Mouse (Mus musculus) gastrocnemius, adult 2 months (tissue): Measurements from ENCODE around the gene Strn3. TPM values are rescaled to one million over a fixed set of nuclear protein-coding genes. Genes with fewer than 3 reads are reported as not detected.
"Not testable (repeated sequence)": the region's sequence is repeated elsewhere in the genome, so short reads cannot be mapped to it uniquely, and the experiment has no call there.

Experiments used
- DNase-seq: peaks from one replicate; pipeline ENCODE4 v3.0.0; 2022
- H3K27ac ChIP-seq: fragments of 200-600 bp; 2 replicates; pipeline ENCODE4 v1.8.1; 2022; ENCODE audit warnings: mild to moderate bottlenecking
- H3K4me3 ChIP-seq: fragments of 200-600 bp; 2 replicates; pipeline ENCODE4 v1.8.1; 2022; ENCODE audit warnings: mild to moderate bottlenecking, moderate library complexity
- CTCF ChIP-seq: fragments of 200-600 bp; IDR thresholded peaks from 2 replicates; pipeline ENCODE4 v1.8.1; 2022; ENCODE audit warnings: antibody characterized with exemption, mild to moderate bottlenecking, moderate library complexity
- intact Hi-C: fragments of 180-260 bp; cut with DNase I; formaldehyde crosslinking; loops from one replicate; pipeline ENCODE4 v1.15.1; 2025
- total RNA-seq, 2 experiments: library from RNA; stranded (reverse); gene quantifications; 2 replicates each; pipeline ENCODE4 v1.2.3; 2021

The Strn3 gene
- total RNA-seq, 2 experiments from 2014 or later: 142 to 174 TPM

GRCm38 (mm10) chr12:51690893-51691844, 528 bp downstream of the Strn3 start, which contains the start of gene Ap4s1:
Gene Ap4s1 (plus strand): TSS chr12:51691033.
- TF ChIP-seq CTCF: no peak
- H3K4me3 ChIP-seq: peak within 1 kb of the TSS; percentile 84
- intact Hi-C loops: loop anchor here (2.0 kb wide), 1 partner anchor 14 kb away; no protein-coding TSS in a partner anchor
- H3K27ac ChIP-seq: peak within 1 kb of the TSS; percentile 99
- DNase-seq: peak; percentile 82

- peak overlapping the region; percentile 25; the same call in 1 of the 2 replicates for H3K4me3 ChIP-seq
- DNase-seq: no peak
- intact Hi-C loops: no loop called here
- TF ChIP-seq CTCF: no peak
- peak overlapping the region; percentile 41; the same call in 1 of the 2 replicates for H3K27ac ChIP-seq
Measured at GRCm38 (mm10) chr12:51688546-51688945, 3.2 kb downstream of the Strn3 start.

DNA sequence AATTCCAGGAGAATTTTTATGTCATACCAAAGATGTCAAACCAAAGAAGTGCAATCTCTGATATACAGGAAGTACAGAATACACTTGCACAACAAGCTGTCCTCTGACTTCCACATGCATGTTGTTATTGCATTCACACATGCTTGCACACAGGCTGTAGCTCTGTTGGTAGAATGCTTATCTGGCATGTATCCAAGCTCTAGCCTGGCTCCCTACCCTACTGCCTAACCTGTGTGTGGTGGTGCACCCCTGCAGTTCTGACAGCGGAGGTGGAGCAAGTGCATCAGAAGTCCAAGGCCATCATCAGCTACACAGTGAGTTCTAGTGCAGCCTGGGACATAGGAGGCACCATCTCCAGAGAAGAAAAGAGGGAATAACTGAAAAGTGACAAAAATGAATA, 12.9 kb downstream of the Strn3 start:
- DNase-seq: no peak
- peak overlapping the region; percentile 23 for H3K4me3 ChIP-seq
- TF ChIP-seq CTCF: no peak
- intact Hi-C loops: no loop called here
- peak overlapping the region; percentile 81 for H3K27ac ChIP-seq

GRCm38 (mm10) chr12:51676442-51676841, 15.3 kb downstream of the Strn3 start:
- peak overlapping the region; percentile 81 for H3K27ac ChIP-seq
- no peak for TF ChIP-seq CTCF
- intact Hi-C loops: loop anchor here (2.0 kb wide), 1 partner anchor 14 kb away; the partner anchor contains the start of genes Ap4s1 and Strn3
- peak overlapping the region; percentile 10 for H3K4me3 ChIP-seq
- DNase-seq: no peak

DNA sequence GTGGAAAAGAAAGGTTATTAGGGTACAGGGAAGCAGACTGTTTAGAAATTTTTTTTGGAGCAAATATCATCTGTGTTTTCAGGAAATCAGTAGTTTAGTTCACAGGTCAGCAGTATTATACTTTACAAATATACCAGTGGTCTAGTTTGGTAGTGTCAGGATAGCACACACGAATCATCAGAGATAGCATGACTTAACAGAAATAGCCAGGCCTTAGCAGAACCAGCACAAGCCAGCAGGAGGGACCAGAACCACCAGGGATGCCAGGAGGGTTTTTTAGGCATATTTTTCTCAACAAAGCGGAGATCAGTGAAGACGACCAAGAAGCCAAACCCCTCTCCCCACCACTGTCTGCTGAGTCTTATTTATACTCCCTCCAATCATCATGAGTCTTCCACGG, 18.4 kb downstream of the Strn3 start:
- intact Hi-C loops: no loop called here
- Histone ChIP-seq H3K4me3 (no peak overlapping the region), H3K27ac (peak overlapping the region; percentile 75)
- TF ChIP-seq CTCF: no peak; the same call in 1 of the 2 replicates
- DNase-seq: no peak

GRCm38 (mm10) chr12:51671231-51671891, 20.3 kb downstream of the Strn3 start:
- intact Hi-C loops: no loop called here
- DNase-seq: no peak
- no peak for TF ChIP-seq CTCF
- H3K4me3 ChIP-seq: no peak overlapping the region
- H3K27ac ChIP-seq: peak overlapping the region; percentile 75; the same call in 1 of the 2 replicates

DNA sequence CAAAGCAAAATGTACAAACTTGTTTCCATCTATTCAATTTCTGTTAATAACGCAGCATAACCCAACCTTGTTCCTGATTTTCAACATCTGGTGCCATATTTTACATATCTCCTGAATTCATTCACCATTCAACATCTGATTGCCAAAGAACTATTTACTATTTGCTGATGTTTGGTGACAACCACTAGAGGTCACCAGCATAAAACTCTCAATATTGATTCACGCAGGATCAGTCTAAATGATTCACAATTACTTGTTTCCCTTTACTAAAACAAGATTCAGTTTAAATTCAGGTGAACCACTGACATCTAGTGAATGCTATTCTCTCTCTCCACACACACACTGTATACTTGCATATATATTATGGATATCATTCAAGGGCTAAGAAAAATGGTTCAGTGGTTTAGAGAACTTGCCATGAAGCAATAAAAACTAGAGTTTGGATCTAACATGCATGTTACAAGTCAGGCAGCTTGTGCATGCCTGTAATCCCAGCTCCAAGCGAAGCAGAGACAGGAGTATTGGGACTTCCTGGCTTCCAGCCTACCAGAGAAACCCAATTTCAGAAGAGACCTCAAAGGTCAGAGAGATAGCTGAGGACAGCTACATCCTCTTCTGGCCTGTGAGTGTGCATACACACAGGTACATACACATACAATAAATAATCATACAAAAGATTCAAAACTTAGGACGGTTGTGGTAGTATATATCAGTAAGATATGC, 24.8 kb downstream of the Strn3 start:
- intact Hi-C loops: loop anchor here (2.0 to 10.0 kb wide), 2 partner anchors 74 to 228 kb away; no protein-coding TSS in a partner anchor
- no peak for DNase-seq
- TF ChIP-seq CTCF: peak; percentile 76
- H3K4me3 ChIP-seq: no peak overlapping the region; the same call in 1 of the 2 replicates
- H3K27ac ChIP-seq: peak overlapping the region; percentile 55

DNA sequence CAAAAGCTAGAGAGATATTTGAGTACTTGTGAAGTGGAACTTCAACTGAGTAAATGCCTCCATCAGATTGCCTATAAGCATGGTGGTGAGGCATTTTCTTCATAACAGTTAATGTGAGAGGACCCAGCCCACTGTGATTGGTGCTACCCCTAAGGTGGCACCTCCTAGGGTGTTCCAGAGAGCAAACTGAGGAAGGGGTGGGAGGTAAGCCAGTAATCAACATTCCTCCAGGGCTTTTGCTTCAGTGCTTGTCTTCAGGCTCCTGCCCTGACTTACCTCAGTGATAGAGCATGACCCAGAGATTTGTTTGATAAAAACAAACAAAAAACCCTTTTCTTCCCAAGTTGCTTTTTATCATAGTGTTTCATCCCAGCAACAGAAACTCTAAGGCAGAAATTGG, 27.8 kb downstream of the Strn3 start:
- intact Hi-C loops: loop anchor here (10.0 kb wide), 1 partner anchor 231 kb away; no protein-coding TSS in a partner anchor
- TF ChIP-seq CTCF: no peak
- DNase-seq: no peak
- Histone ChIP-seq H3K4me3 (no peak overlapping the region), H3K27ac (peak overlapping the region; percentile 9; the same call in 1 of the 2 replicates)

DNA sequence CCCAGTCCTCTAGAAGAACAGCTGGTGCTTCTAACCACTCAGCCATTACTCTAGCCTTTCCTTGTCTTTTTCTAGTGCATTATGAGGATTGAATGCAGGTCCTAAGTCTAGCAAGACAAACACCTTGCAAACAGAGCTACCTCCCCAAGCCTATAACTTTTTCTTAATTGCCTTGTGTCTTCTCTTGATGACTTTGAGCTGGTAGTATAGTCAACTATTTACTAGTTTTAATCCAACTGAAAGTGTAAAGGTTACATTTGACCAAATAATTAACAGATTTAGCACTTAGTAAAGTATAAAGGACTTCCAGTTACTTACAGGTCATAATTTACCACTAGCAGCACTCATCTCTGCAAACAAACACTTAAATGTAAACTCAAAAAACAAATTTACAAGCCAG, 28.7 kb downstream of the Strn3 start:
- intact Hi-C loops: loop anchor here (10.0 kb wide), 1 partner anchor 232 kb away; no protein-coding TSS in a partner anchor
- no peak for TF ChIP-seq CTCF
- Histone ChIP-seq H3K4me3 (no peak overlapping the region), H3K27ac (no peak overlapping the region)
- DNase-seq: no peak

DNA sequence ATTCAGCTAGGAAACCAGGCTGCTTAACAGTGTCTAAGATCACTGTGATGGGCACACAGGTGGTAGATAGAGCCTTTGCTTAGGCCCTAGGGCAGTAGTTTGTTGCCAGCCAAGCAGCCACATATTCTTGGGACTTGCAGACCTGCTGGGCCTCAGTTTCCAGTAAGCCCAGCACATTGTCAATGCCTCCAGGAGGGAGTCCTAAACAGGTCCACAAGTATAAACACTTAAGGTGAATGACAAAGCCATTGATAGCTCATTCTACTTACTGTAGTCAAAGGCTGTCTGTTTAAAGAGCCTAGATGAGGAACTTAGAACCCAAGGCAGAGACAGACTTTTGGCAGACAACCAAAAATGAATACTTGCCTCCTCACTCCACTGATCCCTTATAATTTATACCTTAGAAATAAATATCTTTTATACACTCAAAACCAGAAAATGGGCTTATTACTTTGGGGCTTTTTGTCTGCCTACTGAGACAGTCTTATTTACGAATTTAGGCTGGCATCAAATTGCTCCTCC, 35.7 kb downstream of the Strn3 start:
- TF ChIP-seq CTCF: no peak
- intact Hi-C loops: no loop called here
- DNase-seq: no peak
- Histone ChIP-seq H3K27ac (peak overlapping the region; percentile 21; the same call in 1 of the 2 replicates), H3K4me3 (no peak overlapping the region)

DNA sequence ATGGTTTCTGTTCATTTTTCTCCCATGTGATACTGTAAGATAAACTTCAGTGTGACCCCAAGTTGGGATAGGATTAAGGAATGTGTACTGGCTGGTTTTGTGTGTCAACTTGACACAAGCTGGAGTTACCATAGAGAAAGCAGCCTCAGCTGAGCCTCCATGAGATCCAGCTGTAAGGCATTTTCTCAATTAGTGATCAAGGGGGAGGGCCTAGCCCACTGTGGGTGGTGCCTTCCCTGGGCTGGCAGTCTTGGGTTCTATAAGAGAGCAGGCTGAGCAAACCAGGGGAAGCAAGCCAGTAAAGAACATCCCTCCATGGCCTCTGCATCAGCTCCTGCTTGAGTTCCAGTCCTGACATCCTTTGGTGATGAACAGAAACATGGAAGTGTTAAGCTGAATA, 42.3 kb downstream of the Strn3 start:
- H3K27ac ChIP-seq, DNase-seq, intact Hi-C loops, H3K4me3 ChIP-seq: not testable (repeated sequence)

- TF ChIP-seq CTCF: no peak
- Histone ChIP-seq H3K27ac (no peak overlapping the region), H3K4me3 (no peak overlapping the region)
- intact Hi-C loops: no loop called here
- DNase-seq: no peak
Measured at GRCm38 (mm10) chr12:51641871-51642270, 49.8 kb downstream of the Strn3 start.
